Mouse (Mus musculus) left cerebral cortex, adult 2 months (tissue): ENCODE measurements around the gene Cdh16. TPM values are rescaled to one million over a fixed set of nuclear protein-coding genes. Genes with fewer than 3 reads are reported as not detected.

Experiments used
- DNase-seq, 2 experiments: peaks; one replicate each; pipeline ENCODE4 v3.0.0; 2021 to 2022; ENCODE audit warnings: low spot score in 2 of 2, mixed read lengths in 1 of 2; ENCODE audit errors: extremely low spot score in 1 of 2
- H3K27ac ChIP-seq: fragments of 200-600 bp; 2 replicates; pipeline ENCODE4 v1.8.1; 2022
- H3K4me3 ChIP-seq: fragments of 200-600 bp; 2 replicates; pipeline ENCODE4 v1.8.1; 2022
- CTCF ChIP-seq: fragments of 200-600 bp; IDR thresholded peaks from 2 replicates; pipeline ENCODE4 v1.8.1; 2022; ENCODE audit warnings: antibody characterized with exemption, mild to moderate bottlenecking, moderate library complexity
- intact Hi-C: fragments of 180-260 bp; cut with DNase I; formaldehyde crosslinking; loops from one replicate; pipeline ENCODE4 v1.15.1; 2025
- total RNA-seq, 2 experiments: library from RNA; stranded (reverse); gene quantifications; 2 replicates each; pipeline ENCODE4 v1.2.3; 2021

Gene Cdh16
- total RNA-seq, 2 experiments from 2014 or later = not detected

- peak; percentile 76 for TF ChIP-seq CTCF
- intact Hi-C loops = no loop called here
- H3K27ac ChIP-seq = no peak overlapping the region
- no peak overlapping the region for H3K4me3 ChIP-seq
- peak; percentile 75 to 79 for DNase-seq
These were observed 59.4 kb downstream of the Cdh16 start for GRCm38 (mm10) chr8:104564633-104565456.

- no peak for TF ChIP-seq CTCF
- DNase-seq = no peak
- intact Hi-C loops = no loop called here
- H3K4me3 ChIP-seq = no peak overlapping the region
- H3K27ac ChIP-seq = no peak overlapping the region
These were observed 63.5 kb downstream of the Cdh16 start for GRCm38 (mm10) chr8:104560731-104561130.

DNA sequence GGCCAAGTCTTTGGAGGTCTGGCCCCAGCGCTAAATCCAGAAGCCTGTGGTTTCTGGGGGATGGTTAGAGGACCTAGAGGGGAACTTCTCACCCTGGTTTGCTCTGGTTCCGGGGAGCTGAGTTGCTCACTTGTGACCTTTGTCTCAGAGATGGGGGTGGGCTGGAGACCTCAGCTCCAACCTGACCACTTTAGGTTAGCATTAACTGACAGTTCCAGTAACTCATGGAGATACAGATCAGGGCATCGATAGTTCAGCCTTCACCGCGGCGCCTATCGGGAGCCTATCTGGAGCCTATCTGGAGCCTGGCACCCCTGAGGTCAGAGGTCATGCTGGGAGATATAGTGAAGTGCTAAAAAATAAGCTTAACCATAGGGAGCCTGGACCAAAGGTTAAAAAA, 67.0 kb downstream of the Cdh16 start:
- H3K27ac ChIP-seq = no peak overlapping the region
- DNase-seq = no peak
- intact Hi-C loops = no loop called here
- no peak overlapping the region for H3K4me3 ChIP-seq
- TF ChIP-seq CTCF = no peak

GRCm38 (mm10) chr8:104555191-104555590, 69.0 kb downstream of the Cdh16 start:
- DNase-seq = no peak
- H3K4me3 ChIP-seq = no peak overlapping the region
- no peak overlapping the region for H3K27ac ChIP-seq
- TF ChIP-seq CTCF = no peak
- intact Hi-C loops = no loop called here

Other genes starting within 250 kb of the Cdh16 start
- gene Cmtm4, start 228.6 kb downstream of the Cdh16 start, total RNA-seq = 10 to 100 TPM; 86.7 to 87.4 TPM
- gene Dync1li2, start 181.3 kb downstream of the Cdh16 start, total RNA-seq = 100 to 1,000 TPM; 279 to 326 TPM
- gene Terb1, start 114.5 kb downstream of the Cdh16 start, total RNA-seq = 1 to 10 TPM; 1.9 to 2.0 TPM
- gene Nae1, start 89.8 kb downstream of the Cdh16 start, total RNA-seq = 10 to 100 TPM; 47.0 to 51.2 TPM
- gene Car7, start 89.7 kb downstream of the Cdh16 start, total RNA-seq = 10 to 100 TPM; 31.9 to 32.3 TPM
- gene Pdp2, start 32.9 kb downstream of the Cdh16 start, total RNA-seq = 1 to 10 TPM; 8.4 to 8.5 TPM
- 1 to 10 TPM; 4.0 to 4.4 TPM for gene Rrad, start 6.9 kb upstream of the Cdh16 start, total RNA-seq
- gene Ciao2b, start 17.6 kb upstream of the Cdh16 start, total RNA-seq = 10 to 100 TPM; 30.2 to 34.3 TPM
- not detected for gene Ces2a, start 109.6 kb upstream of the Cdh16 start, total RNA-seq
- under 1 TPM in 1 of 2 experiments, not detected in 1; 0.18 TPM for gene Ces2b, start 207.2 kb upstream of the Cdh16 start, total RNA-seq
- gene Ces2c, start 222.7 kb upstream of the Cdh16 start, total RNA-seq = not detected